Mouse (Mus musculus): ENCODE data around the gene AL731706.1. TPM values are rescaled to one million over a fixed set of nuclear protein-coding genes. Genes with fewer than 3 reads are reported as not detected.
"Not testable (repeated sequence)": the region's sequence is repeated elsewhere in the genome, so short reads cannot be mapped to it uniquely, and the experiment has no call there.

Gene AL731706.1
- total RNA-seq (2021), result 10 to 100 TPM; 11.0 to 22.4 TPM

DNA sequence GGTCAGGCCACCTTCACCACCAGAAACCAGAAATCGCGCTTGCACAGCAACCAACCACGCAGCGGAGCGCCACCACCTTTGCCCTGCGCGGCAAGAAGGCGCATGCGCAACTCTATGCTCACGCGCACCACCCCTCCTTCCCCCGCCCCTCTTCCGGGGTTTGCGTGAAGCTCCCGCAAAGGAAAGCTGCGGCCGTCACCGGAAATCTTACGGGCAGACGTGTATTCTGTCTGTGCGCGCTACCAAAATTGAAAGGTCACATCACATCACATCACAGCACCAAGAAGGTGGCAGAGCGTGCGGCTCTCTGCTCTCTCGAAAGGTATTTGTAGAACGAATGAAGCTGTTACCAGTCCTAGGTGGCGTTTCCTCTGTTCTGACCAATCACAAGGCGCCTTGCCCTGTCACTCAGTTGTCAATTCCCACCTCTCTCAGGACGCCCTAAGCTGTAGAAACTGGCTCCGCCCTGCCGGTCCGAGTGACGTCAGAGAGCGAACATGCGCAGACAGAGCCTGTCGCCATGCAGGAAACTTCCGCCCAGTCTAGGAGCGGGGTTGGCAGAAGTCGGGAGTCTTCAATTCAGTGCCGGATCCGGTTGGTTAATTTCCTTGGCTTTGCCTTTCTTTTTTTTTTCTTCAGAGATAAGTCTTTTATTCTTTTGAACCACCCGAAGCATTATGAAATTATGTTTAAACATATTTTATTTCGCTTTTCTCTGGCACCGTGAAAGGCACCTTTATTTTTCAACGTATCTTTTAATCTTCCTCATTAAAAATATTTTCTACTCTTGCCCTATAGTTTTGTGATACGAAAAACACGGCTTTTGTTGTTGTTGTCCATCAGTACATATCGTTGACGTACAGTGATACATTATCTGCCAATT lies at the start of gene AL731706.1, which contains the start of the genes Slx4ip and Mkks:
TSS of gene AL731706.1 (minus strand) at position 322 of the 883 bp plus-strand sequence.
TSS of gene Slx4ip (plus strand) at position 151 of the 883 bp plus-strand sequence.
TSS of gene Mkks (minus strand) at position 322 of the 883 bp plus-strand sequence.
- peak; percentile 92 for DNase-seq (ENCODE audit: extremely low spot score in 1 of 2, low spot score in 1 of 2)

DNA sequence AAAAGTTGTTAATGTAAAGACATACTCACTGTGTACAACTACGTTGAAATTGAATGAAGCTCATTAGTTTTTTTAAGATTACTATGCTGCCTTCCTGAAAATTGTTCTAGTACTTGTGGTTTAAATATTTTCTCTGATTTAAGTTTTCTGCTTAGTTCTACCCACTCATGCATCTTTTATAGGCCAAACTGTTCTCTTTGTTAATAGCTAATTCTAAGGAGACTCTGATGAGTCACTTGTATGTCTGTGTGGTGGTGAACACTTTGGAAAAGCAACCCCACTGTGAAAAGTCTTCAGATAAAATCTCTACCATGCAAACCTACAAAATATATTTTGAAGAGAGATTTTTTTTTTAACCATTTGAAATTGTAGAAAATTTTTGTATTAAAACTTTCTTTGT lies 47.1 kb upstream of the AL731706.1 start:
- DNase-seq (ENCODE audit: extremely low spot score in 1 of 2, low spot score in 1 of 2), result no peak

DNA sequence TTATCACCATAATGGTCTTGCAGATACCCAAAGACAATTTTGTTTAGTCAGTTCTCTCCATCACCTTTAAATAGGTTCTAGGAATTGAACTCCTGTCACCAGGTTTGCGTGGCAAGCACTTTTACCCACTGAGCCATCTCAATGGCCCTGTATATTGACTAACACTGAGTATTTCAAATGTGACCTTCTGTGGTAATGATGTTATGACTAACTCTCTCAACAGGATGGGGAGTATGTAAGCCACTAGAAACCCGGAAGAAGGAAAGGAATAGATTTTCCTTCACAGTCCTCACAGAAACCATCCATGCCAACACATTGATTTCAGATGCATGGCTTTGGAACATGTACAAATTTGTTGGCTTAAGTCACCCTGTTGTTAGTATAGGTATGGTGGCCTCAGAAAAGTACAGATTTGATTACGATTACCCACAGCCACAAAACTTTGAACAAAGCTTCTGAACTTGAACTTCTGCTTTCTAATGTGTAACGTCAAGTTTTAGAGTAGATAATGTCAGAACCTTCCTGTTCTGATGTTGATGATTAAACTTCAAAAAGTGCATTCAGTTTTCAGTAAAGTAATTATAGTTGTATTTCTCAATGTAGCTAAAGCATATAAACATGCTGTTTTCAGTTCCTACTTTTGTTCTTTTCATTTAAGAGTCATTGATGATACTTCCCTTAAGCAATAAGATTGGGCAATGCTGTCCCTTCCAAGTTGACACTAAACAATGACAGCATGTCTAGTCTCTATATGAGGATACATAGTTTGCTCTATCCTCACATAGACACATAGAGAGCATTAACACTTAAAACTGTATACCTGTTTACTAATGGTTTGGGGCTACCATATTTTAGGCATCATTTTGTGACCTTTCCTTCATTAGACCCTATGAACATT lies 45.5 kb upstream of the AL731706.1 start:
- DNase-seq (ENCODE audit: extremely low spot score in 1 of 2, low spot score in 1 of 2), result no peak

DNA sequence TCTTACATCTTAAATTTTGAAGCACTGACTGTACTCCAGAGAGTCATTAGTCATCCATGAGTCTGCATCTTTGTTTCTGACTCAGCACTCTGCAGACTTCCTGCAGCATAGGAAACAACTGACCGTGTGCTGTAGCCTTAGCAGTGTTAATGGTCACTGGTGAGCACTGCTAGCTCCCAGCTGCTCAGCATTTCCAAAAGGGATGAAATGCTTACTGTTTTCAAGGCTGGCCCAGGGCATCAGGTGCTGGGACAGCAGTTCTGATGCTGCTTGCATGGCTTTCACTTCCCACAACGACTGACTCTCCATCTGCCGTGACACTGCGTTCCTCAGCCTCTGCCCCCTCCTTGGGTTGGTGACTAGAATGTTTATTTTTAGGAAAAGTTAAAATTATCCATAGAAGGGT lies 29.8 kb upstream of the AL731706.1 start:
- DNase-seq (ENCODE audit: extremely low spot score in 1 of 2, low spot score in 1 of 2), result no peak

DNA sequence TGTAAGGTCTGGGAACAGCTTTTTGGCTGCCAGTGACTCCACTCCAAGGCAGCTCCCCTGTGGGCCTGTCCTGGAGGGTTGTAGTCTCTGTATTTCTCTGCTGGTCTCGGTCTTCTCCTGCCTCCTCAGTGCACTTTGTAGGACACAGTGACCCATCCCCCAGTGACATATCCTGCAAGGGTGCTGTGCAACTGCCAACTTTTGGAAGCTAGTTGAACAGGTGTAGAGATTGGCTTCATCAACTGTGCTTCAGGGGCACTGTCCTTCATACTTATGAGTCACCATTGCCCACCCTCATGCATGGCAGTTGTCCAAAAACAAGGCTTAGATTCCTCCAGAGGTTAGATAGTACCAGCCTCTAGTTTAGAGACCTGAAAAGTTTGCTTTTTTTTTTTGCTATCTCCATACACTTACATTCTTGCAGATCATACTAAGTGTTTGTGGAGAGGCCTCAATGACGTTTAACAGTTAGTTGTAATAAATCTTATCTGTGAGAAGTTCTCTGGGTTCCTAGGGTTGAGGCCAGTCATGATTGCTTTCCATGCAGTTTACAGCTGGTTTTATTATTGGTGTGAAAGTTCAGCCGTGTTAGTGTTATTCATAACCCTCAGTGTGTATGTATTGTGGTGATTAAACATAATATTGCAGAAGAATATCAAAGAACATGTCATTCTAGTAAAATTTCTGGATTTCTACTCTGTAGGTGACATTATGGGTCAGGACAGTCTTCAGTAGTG lies 29.2 kb upstream of the AL731706.1 start:
- DNase-seq (ENCODE audit: extremely low spot score in 1 of 2, low spot score in 1 of 2), result no peak

DNA sequence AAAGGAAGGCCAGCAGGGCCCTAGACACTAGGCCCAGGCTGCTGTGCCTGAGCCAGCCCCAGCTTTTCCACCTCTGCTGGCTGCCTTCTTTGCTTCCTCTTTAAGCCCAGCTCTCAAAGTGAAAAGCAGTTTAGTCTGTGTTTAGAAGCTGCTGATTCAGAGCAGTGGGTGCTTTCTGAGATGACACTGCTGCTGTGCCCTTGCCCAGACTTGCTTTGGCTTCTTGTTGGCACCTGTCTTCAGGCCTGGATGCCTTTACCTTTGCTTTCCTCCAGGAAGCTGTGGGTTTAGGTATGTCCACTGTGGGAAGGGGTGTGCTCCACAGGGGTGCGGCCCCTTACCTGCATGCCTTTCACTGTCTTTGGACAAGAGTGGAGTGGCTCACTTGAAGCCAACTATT lies 28.2 kb upstream of the AL731706.1 start:
- DNase-seq (ENCODE audit: extremely low spot score in 1 of 2, low spot score in 1 of 2), result no peak

DNA sequence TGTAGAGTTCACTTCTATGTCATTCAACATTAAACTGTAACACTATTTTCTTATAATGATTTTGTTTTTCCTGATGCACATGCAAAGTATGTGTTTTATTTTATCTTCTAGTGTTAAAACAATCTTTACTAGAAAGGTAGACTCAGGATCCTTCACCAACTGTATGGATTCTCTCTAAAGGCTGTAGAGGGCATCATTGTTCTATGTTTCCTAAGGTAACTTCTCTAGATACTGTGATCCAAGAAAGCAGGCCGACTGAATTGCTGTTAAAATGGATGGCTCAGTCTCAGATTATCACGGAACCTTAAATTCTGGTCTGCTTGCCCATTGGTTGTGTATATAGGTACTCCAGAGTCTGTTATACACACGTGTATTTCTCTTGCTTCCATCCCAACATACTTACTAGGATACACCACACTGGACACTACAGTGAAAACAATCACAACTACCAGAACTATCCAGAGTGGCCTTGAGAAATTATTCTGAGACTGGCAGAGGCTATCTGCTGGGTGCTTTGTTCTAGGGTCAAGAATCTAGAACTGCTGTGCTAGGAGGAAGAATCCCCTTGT lies 23.2 kb upstream of the AL731706.1 start:
- DNase-seq (ENCODE audit: extremely low spot score in 1 of 2, low spot score in 1 of 2), result no peak

DNA sequence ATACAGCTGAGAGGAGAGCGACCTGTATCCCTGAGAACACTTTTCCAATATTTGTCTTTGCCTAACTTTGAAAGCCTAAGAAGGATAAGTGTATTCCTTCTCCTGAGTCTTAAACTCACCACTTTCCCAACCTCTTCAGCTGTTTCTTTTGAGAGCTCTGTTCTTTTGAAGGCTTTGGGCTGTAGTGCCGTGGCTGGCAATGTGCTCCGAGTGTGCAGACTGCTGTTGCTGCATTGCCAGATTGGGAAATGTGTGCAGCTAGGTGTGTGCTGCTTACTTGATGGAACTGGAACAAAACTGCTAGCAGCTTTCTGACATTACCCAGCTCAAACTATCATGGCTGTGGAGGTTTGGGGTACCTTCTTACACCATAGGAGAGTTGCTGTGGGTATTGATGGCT lies 21.8 kb upstream of the AL731706.1 start:
- no peak for DNase-seq (ENCODE audit: extremely low spot score in 1 of 2, low spot score in 1 of 2)

DNA sequence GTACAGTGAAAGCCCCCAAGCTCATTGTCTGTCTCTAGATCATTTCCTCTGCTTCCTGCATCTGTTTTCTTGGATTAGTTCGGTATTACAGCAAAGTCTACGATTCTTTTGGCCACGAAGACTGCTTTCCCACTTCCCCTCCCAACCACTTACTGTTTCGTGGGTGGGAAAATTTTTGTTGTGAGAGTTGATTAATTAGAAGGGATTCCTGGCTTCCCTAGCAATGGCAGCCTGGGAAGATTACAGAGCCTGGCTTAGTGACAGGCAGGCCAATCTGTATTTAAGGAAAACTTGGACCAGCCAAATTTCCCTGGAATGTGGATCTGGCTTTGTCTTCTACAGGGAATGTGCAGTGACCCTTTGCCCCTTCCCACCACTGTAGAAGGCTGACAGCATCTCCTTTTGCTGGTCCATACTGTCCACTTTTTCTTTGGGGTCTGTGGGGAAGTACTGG lies 20.8 kb upstream of the AL731706.1 start:
- no peak for DNase-seq (ENCODE audit: extremely low spot score in 1 of 2, low spot score in 1 of 2)

DNA sequence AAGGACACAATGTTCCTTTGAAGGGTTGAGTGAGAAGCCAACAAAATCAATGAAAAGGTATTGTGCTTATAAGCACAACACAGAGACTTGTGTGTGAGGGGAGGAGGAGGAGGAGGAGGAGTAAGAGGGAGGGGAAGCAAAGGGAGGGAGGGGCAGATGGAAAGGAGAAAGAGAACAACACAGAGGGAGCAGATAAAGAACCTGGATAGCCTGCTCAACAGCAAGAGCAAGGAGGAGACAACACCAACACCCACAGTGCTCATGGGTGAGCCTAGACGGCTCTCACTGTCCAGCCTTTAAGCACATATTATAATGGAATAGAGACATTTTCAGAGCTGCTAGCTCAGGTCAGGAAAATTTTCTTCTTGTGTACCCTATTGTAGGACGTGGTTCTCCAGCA lies 18.1 kb upstream of the AL731706.1 start:
- DNase-seq (ENCODE audit: extremely low spot score in 1 of 2, low spot score in 1 of 2), result no peak

DNA sequence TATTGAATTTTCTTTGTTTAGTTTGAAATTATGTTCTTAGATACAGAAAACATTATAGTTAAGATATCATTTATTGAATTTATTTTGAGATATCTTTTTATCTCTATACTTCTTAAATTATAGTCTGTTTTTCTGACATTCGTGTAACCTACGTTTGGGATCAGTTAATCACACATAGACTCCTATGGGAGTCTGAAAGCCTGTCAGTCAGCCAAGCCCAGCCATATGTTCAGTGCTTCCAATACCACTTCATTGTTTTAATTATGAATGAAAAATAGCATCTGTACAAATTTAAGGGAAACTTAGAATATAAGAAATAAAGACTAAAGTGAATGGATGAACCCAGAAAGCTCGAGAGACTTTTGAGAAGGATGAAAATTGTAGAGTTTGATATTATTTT lies 17.4 kb upstream of the AL731706.1 start:
- no peak for DNase-seq (ENCODE audit: extremely low spot score in 1 of 2, low spot score in 1 of 2)

DNA sequence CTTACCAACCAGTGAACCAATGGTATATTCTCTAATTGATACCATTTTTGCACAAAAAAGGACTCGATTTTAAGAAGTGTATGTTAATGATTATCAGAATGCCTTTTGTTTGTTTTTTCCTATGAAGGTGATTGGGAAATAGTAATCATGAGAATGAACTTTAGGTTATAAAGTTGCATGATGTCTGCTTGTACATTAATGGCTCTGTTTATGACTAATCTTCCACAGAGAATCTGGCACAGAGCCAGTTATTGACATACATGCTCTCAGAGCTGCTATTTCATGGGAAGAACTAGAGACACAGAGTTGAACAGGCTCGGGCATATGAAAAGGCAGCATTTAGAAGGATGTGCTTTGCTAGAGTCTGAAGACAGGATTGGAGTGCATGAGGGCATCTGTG lies 4.9 kb upstream of the AL731706.1 start:
- no peak for DNase-seq (ENCODE audit: extremely low spot score in 1 of 2, low spot score in 1 of 2)

DNA sequence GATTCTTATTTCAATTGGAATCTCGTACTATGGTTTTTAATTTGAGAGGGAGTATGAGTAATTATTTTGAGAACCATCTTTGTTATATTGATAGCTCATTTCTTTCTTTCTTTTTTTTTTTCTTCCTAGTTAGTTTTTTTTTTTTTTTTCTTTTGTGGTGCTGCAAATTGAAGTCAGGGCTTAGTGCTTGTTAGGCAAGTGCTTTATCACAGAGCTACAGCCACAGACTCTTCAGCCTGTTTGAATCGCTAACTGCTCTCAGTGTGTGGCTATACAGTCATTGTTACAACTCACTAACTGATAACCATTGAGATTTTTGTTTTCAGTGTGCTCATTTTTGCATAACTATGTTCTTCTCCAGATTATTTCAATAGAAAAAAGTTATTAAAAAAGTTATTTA lies 3.3 kb upstream of the AL731706.1 start:
- no peak for DNase-seq (ENCODE audit: extremely low spot score in 1 of 2, low spot score in 1 of 2)

DNA sequence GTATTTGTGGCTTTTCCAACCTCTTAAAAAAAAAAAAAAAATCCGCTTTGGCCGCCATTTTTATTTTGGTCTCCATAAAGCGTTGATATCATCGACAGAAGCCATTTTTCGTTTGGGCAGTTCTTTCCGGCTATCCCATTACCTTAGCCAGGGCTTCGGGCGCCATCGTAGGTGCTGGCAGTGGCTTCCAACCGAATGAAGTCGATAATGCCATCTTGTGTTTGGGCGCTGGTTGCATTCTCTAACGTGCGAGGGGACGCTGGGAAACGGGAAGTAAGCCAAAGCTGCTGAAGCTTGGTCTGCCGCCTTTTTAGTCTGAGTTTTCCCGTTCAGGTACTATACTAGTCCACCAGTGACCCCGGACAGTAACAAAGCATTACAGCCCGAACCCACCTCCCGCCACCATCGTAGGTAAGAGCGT lies 772 bp upstream of the AL731706.1 start:
- peak; percentile 79 to 87 for DNase-seq (ENCODE audit: extremely low spot score in 1 of 2, low spot score in 1 of 2)

DNA sequence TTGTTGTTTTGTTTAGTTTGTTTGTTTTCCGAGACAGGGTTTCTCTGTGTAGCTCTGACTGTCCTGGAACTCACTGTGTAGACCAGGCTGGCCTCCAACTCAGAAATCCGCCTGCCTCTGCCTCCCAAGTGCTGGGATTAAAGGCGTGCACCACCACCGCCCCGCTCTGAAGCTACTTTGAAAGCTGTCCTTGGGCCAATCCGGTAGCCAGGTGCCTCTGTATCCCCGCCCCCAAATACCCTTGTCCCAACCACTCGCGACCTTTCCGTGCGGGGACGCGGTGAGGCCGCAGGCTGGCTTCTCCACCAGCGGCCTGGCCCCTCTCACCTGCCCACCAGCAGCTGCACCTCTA lies 497 bp downstream of the AL731706.1 start:
- DNase-seq (ENCODE audit: extremely low spot score in 1 of 2, low spot score in 1 of 2), result not testable (repeated sequence)

DNA sequence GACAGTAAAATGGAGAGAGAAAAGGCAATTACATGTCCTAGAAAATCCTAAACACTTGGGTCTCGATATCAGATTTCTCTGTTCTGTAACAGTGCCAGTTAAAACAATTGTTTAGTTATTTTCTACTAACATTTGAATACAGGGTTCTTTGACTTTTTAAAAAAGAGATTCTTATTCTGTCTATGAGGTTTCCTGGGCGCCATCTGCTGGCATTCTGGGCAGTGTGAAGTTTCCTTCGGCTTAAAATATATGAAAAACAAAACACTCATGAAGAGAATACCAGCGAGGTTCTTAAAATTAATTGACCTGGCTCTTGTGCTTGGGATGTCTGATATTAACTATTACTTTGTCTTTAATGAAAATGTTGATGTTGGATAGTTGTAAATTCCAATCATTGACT lies 4.3 kb downstream of the AL731706.1 start:
- peak in 1 of 2 experiments; percentile 63 for DNase-seq (ENCODE audit: extremely low spot score in 1 of 2, low spot score in 1 of 2)

DNA sequence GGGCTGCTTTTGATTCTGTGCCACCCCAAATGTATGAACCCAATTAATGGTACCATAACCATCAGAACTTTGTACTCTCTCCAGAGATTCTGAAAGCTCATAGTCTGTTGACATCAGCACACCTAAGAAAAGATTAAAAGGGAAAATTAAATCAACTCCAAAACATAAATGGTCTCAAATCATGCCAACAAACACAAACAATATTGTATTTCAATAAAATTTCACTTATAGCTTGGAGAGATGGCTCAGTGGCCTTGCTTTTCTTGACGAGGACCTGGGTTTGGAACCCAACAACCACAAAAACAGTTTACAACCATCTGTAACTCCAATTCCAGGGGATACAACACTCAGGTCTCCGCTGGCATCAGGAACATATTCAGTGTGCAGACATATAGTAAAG lies 5.6 kb downstream of the AL731706.1 start, which contains the start of gene AL731706.2:
TSS of gene AL731706.2 (minus strand) at position 101 of the 400 bp plus-strand sequence.
- DNase-seq (ENCODE audit: extremely low spot score in 1 of 2, low spot score in 1 of 2), result no peak

DNA sequence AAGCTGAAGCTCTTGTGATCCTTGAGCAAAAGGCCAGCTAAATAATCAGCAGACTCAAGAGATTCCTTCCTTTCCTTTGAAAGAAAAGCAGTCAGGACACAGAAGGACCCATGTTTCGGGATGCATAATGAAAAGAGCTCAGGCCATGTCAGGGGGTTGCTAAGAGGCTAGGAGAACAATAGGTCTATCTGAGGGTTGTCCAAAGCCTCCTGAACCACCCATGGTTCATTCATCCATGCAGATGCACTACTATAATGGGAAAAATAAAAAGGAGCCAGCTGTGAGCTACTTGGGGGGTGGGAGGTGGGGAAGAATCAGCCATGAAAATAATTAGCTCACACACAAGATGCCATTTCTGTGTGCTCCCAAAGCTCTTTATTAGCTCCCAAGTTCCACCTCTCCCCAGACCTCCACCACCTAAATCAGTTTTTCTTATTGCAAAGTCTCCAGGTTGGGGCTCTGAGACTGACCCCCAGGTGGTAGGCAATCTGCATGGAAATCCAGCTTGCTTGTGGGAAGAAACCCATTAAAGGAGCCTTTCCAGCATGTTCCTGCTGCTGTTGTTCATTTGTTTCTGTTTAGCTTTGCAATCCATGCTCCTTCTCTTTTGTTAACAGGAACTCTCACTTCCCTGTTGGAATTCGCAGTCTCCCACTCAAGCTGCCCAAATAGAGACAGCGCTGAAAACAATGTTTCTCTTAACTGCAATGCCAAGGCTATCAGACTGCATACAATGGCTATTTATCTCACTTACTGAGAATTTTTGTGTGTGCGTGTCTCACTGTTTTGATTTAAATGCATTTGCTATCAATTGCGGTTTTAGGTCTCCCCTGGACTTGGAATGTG lies 36.4 kb downstream of the AL731706.1 start:
- no peak for DNase-seq (ENCODE audit: extremely low spot score in 1 of 2, low spot score in 1 of 2)

DNA sequence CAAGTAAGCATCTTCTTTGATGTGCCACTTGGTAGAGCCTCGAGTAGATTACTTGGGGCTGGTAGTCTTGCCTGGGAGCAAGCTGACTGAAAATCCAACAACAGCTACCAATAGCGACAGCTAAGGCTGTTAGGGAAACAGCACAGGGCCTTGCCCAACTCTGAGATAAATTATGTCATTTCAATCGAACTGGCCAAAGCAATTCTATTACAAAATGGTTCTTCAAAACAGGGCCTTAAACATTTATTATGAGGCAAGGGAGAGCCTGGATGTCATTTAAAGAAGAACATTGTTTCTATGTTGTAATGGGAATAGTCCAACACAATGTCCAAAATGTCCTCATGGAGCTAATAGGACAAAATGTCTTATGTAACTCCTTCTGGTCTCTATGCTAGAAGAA lies 40.8 kb downstream of the AL731706.1 start:
- DNase-seq (ENCODE audit: extremely low spot score in 1 of 2, low spot score in 1 of 2), result no peak

Data from layer of hippocampus, postnatal 25 days (tissue).